Comparison of ENCODE assay signal across 16 mouse cellular contexts in the genomic region with DNA sequence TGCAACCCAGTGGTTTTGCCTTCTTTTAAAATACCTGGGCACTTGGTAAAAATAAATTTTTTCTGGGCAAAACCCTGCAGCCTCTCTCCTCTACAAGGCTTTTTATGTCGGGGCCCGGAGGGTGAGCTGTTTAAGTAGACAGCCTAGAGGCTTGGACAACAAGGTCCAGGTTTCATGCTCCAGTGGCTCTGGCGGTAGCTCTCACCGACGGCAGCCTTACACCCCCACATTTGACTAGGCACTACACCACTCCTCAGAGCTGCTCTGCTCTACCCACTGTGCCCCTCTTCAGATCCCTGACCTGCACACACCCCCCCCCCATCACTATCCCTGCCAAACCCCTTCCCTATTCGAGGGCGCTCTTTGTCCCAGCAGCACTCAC.
A peak's percentile ranks its signal among the peaks of the same experiment; 100 is the strongest.
DNase-seq lines count a peak whose midpoint lies in the region; ATAC-seq and TF ChIP-seq lines count a peak whose summit lies in the region.
"Had no signal": no experiment of that assay in that cellular context is flagged by ENCODE, and none has a peak within 500 bp of the region (broad histone marks: within the 10 kb centered on the region; RNA-seq: fewer than 3 reads in every experiment).

No protein-coding gene starts in this region.

- peak; percentile 75 for DNase-seq in heart, adult 11 months
- DNase-seq in heart, postnatal 36 days: no peak
- no peak for DNase-seq in hindbrain, postnatal 0 days (ENCODE audit: low spot score)
- DNase-seq in hindbrain, embryonic 14.5 days (ENCODE audit: low spot score): no peak
- DNase-seq in midbrain, embryonic 14.5 days: no peak
- DNase-seq in retina, postnatal 1 day: no peak
- DNase-seq: adrenal gland, postnatal 10 days; embryo, embryonic 11 days; gastrocnemius, postnatal 10 days had no signal

- intact Hi-C loops in heart, postnatal 36 days (cut with DNase I): no loop called here

- WGBS in hindbrain, postnatal 0 days: 36% methylated on average over 7 of the region's 7 CpGs
- 43% methylated on average over 7 of the region's 7 CpGs for WGBS in hindbrain, embryonic 14.5 days
- 39% methylated on average over 7 of the region's 7 CpGs for WGBS in midbrain, embryonic 15.5 days
- WGBS in midbrain, embryonic 14.5 days: 41% methylated on average over 7 of the region's 7 CpGs

- H3K4me2 ChIP-seq in hindbrain, postnatal 0 days (ENCODE audit: low read depth, low read length): no peak overlapping the region
- H3K4me2 ChIP-seq in hindbrain, embryonic 14.5 days (replicated peaks): no peak overlapping the region
- no peak overlapping the region for H3K4me2 ChIP-seq in midbrain, embryonic 15.5 days
- H3K4me2 ChIP-seq in midbrain, embryonic 14.5 days (ENCODE audit: low read length): no peak overlapping the region
- H3K4me2 ChIP-seq: embryonic facial prominence, embryonic 15.5 days; heart, embryonic 11.5 days; heart, embryonic 15.5 days had no signal

- no peaks in the 10 kb centered on the region for H3K27me3 ChIP-seq in hindbrain, postnatal 0 days (ENCODE audit: insufficient read depth, low read length)
- no peaks in the 10 kb centered on the region for H3K27me3 ChIP-seq in hindbrain, embryonic 14.5 days (ENCODE audit: control insufficient read depth, insufficient read depth, low read length)
- H3K27me3 ChIP-seq in midbrain, embryonic 15.5 days (replicated peaks): no peaks in the 10 kb centered on the region
- H3K27me3 ChIP-seq in midbrain, embryonic 14.5 days (ENCODE audit: control insufficient read depth, insufficient read depth, low read length): no peaks in the 10 kb centered on the region
- H3K27me3 ChIP-seq: embryonic facial prominence, embryonic 15.5 days had no signal

- peak overlapping the region; percentile 71 for H3K27ac ChIP-seq in hindbrain, postnatal 0 days
- no peak overlapping the region for H3K27ac ChIP-seq in hindbrain, embryonic 14.5 days
- H3K27ac ChIP-seq in midbrain, embryonic 15.5 days: peak overlapping the region; percentile 39; the same call in 1 of the 2 replicates
- no peak overlapping the region for H3K27ac ChIP-seq in midbrain, embryonic 14.5 days (replicated peaks; ENCODE audit: low read depth, low read length)
- H3K27ac ChIP-seq: embryonic facial prominence, embryonic 15.5 days; heart, adult 2 months; heart, embryonic 15.5 days had no signal

- H3K9me3 ChIP-seq in hindbrain, postnatal 0 days (ENCODE audit: low read length): no peaks in the 10 kb centered on the region
- H3K9me3 ChIP-seq in hindbrain, embryonic 14.5 days (ENCODE audit: control insufficient read depth, low read length): no peaks in the 10 kb centered on the region
- no peaks in the 10 kb centered on the region for H3K9me3 ChIP-seq in midbrain, embryonic 15.5 days
- H3K9me3 ChIP-seq in midbrain, embryonic 14.5 days (ENCODE audit: control insufficient read depth, low read length): no peaks in the 10 kb centered on the region
- H3K9me3 ChIP-seq: embryonic facial prominence, embryonic 15.5 days; forebrain, embryonic 10.5 days; heart, embryonic 15.5 days had no signal

- peaks cover 32% of the 10 kb centered on the region for H3K4me1 ChIP-seq in hindbrain, postnatal 0 days (ENCODE audit: insufficient read depth, low read length)
- H3K4me1 ChIP-seq in hindbrain, embryonic 14.5 days (replicated peaks; ENCODE audit: control insufficient read depth, insufficient read depth, low read length): peaks cover 9% of the 10 kb centered on the region
- peaks cover 28% of the 10 kb centered on the region for H3K4me1 ChIP-seq in midbrain, embryonic 15.5 days
- 0 out of 2 replicates have a peak, but pooled peaks cover 20% of the 10 kb centered on the region for H3K4me1 ChIP-seq in midbrain, embryonic 14.5 days (ENCODE audit: control insufficient read depth, insufficient read depth, low read length)
- H3K4me1 ChIP-seq: embryonic facial prominence, embryonic 15.5 days; heart, embryonic 15.5 days had no signal

- no peak overlapping the region for H3K9ac ChIP-seq in hindbrain, postnatal 0 days (replicated peaks; ENCODE audit: low read length)
- H3K9ac ChIP-seq in hindbrain, embryonic 14.5 days: no peak overlapping the region
- H3K9ac ChIP-seq in midbrain, embryonic 15.5 days: no peak overlapping the region
- no peak overlapping the region for H3K9ac ChIP-seq in midbrain, embryonic 14.5 days (replicated peaks; ENCODE audit: low read length)
- H3K9ac ChIP-seq: embryonic facial prominence, embryonic 15.5 days; heart, embryonic 15.5 days had no signal

- H3K36me3 ChIP-seq in hindbrain, postnatal 0 days (ENCODE audit: insufficient read depth, low read length): no peaks in the 10 kb centered on the region
- H3K36me3 ChIP-seq in hindbrain, embryonic 14.5 days (replicated peaks; ENCODE audit: control insufficient read depth, insufficient read depth): no peaks in the 10 kb centered on the region
- H3K36me3 ChIP-seq in midbrain, embryonic 15.5 days (replicated peaks): no peaks in the 10 kb centered on the region
- no peaks in the 10 kb centered on the region for H3K36me3 ChIP-seq in midbrain, embryonic 14.5 days (ENCODE audit: control insufficient read depth, insufficient read depth, low read length)
- H3K36me3 ChIP-seq: embryonic facial prominence, embryonic 15.5 days; forebrain, embryonic 10.5 days; heart, embryonic 15.5 days had no signal

- ATAC-seq in hindbrain, postnatal 0 days: no peak
- ATAC-seq in hindbrain, embryonic 14.5 days (ENCODE audit: low FRiP score): no peak
- ATAC-seq in midbrain, embryonic 15.5 days (replicated peaks): no peak
- no peak for ATAC-seq in midbrain, embryonic 14.5 days (ENCODE audit: low FRiP score, low TSS enrichment)

- no peak overlapping the region for H3K4me3 ChIP-seq in hindbrain, postnatal 0 days (ENCODE audit: low read length)
- no peak overlapping the region for H3K4me3 ChIP-seq in hindbrain, embryonic 14.5 days (replicated peaks; ENCODE audit: low read length)
- no peak overlapping the region for H3K4me3 ChIP-seq in midbrain, embryonic 15.5 days
- no peak overlapping the region for H3K4me3 ChIP-seq in midbrain, embryonic 14.5 days (replicated peaks; ENCODE audit: low read depth, low read length)
- H3K4me3 ChIP-seq: embryonic facial prominence, embryonic 15.5 days; erythroblast, embryonic 14.5 days; forebrain, embryonic 10.5 days; heart, adult 2 months; heart, embryonic 15.5 days had no signal

- no peak for TF ChIP-seq CTCF in hindbrain, postnatal 0 days (IDR thresholded peaks at IDR 0.05; ENCODE audit: low read depth)

Comparison
In these comparisons a context has a peak if more than half of its experiments do, and no peak if none do; other contexts are left out.
1. H3K27ac ChIP-seq: peak in hindbrain, postnatal 0 days (single experiment) and midbrain, embryonic 15.5 days (single experiment); none in hindbrain, embryonic 14.5 days (single experiment) and midbrain, embryonic 14.5 days (single experiment).